Mouse (Mus musculus) hindbrain, embryonic 12.5 days (tissue): ENCODE results near the gene Gpr107. TPM values are rescaled to one million over a fixed set of nuclear protein-coding genes. Genes with fewer than 3 reads are reported as not detected.
"Not testable (repeated sequence)": the region's sequence is repeated elsewhere in the genome, so short reads cannot be mapped to it uniquely, and the experiment has no call there.

Source experiments
- ATAC-seq: fragments of 200-750 bp; cut with Nextera tagmentation; 2 replicates; pipeline ENCODE4 v1.8.0; 2017; ENCODE audit warnings: moderate TSS enrichment; ENCODE audit not compliant: low FRiP score
- H3K27ac ChIP-seq: fragments of 300-500 bp; sonication (generic); 2 replicates; pipeline ENCODE4 v1.5.1; 2016; ENCODE audit warnings: mild to moderate bottlenecking
- H3K27me3 ChIP-seq: fragments of 300-500 bp; sonication (generic); 2 replicates; pipeline ENCODE4 v1.6.1; 2016; ENCODE audit warnings: mild to moderate bottlenecking
- H3K36me3 ChIP-seq: fragments of 300-500 bp; sonication (generic); 2 replicates; pipeline ENCODE4 v1.6.1; 2016; ENCODE audit warnings: mild to moderate bottlenecking
- H3K4me1 ChIP-seq: fragments of 300-500 bp; sonication (generic); 2 replicates; pipeline ENCODE4 v1.6.1; 2016
- H3K4me2 ChIP-seq: fragments of 300-500 bp; sonication (generic); replicated peaks from 2 replicates; pipeline ENCODE4 v1.6.1; 2016; ENCODE audit warnings: mild to moderate bottlenecking
- H3K4me3 ChIP-seq: fragments of 300-500 bp; sonication (generic); 2 replicates; pipeline ENCODE4 v1.5.1; 2016; ENCODE audit warnings: mild to moderate bottlenecking
- H3K9ac ChIP-seq: fragments of 300-500 bp; sonication (generic); 2 replicates; pipeline ENCODE4 v1.6.1; 2016; ENCODE audit warnings: mild to moderate bottlenecking, moderate library complexity
- H3K9me3 ChIP-seq: fragments of 300-500 bp; sonication (generic); replicated peaks from 2 replicates; pipeline ENCODE4 v1.6.1; 2016; ENCODE audit warnings: mild to moderate bottlenecking
- WGBS: fragments of 180-500 bp; shearing (Covaris S2); methylation state at CpG from one replicate; pipeline ENCODE4 v1.1.7; 2016; 5-methylcytosine and 5-hydroxymethylcytosine counted together
- polyA plus RNA-seq: library from polyadenylated mRNA; unstranded; fragments of >200 nt; fragmentation: Nextera tagmentation; extraction: Ambion mirVana; gene quantifications from 2 replicates; pipeline ENCODE4 v1.2.1, GENCODE M21; 2016

The Gpr107 gene
- polyA plus RNA-seq, 1 experiment from 2014 or later = 43.1 TPM

- H3K27ac ChIP-seq, H3K9me3 ChIP-seq, H3K27me3 ChIP-seq, ATAC-seq, H3K4me3 ChIP-seq, H3K9ac ChIP-seq, H3K4me2 ChIP-seq: not testable (repeated sequence)
- peaks cover 14% of the 10 kb centered on the region for H3K4me1 ChIP-seq
- 89% methylated on average over 2 of the region's 2 CpGs for WGBS
- H3K36me3 ChIP-seq = peaks cover 62% of the 10 kb centered on the region
Observed at GRCm38 (mm10) chr2:31167571-31167970, 15.5 kb downstream of the Gpr107 start.

- peaks cover 76% of the 10 kb centered on the region for H3K36me3 ChIP-seq
- WGBS = 86% methylated on average over 10 of the region's 10 CpGs
- H3K9ac ChIP-seq = no peak overlapping the region
Observed at GRCm38 (mm10) chr2:31169001-31169400, 16.9 kb downstream of the Gpr107 start.

GRCm38 (mm10) chr2:31170164-31170563, 18.0 kb downstream of the Gpr107 start:
- Histone ChIP-seq H3K36me3 (peaks cover 86% of the 10 kb centered on the region), H3K27ac (no peak overlapping the region), H3K27me3 (no peaks in the 10 kb centered on the region), H3K9me3 (no peaks in the 10 kb centered on the region), H3K9ac (no peak overlapping the region), H3K4me1 (peaks cover under 1% of the 10 kb centered on the region; the same call in 1 of the 2 replicates), H3K4me3 (no peak overlapping the region), H3K4me2 (no peak overlapping the region)
- 93% methylated on average over 6 of the region's 6 CpGs for WGBS
- no peak for ATAC-seq

More at GRCm38 (mm10) chr2:31169001-31169400, 16.9 kb downstream of the Gpr107 start:
- no peaks in the 10 kb centered on the region for H3K9me3 ChIP-seq
- H3K27ac ChIP-seq = no peak overlapping the region
- H3K4me1 ChIP-seq = peaks cover 12% of the 10 kb centered on the region
- H3K27me3 ChIP-seq = no peaks in the 10 kb centered on the region
- no peak for ATAC-seq
- H3K4me2 ChIP-seq = no peak overlapping the region
- no peak overlapping the region for H3K4me3 ChIP-seq

GRCm38 (mm10) chr2:31172001-31172400, 19.9 kb downstream of the Gpr107 start:
- Histone ChIP-seq H3K27me3 (no peaks in the 10 kb centered on the region), H3K9me3 (no peaks in the 10 kb centered on the region), H3K4me2 (no peak overlapping the region), H3K36me3 (peaks cover 98% of the 10 kb centered on the region), H3K27ac (no peak overlapping the region), H3K9ac (no peak overlapping the region), H3K4me3 (no peak overlapping the region), H3K4me1 (no peaks in the 10 kb centered on the region)
- 82% methylated on average over 5 of the region's 5 CpGs for WGBS
- ATAC-seq = no peak

GRCm38 (mm10) chr2:31172536-31172935, 20.4 kb downstream of the Gpr107 start:
- Histone ChIP-seq H3K36me3 (peaks cover 98% of the 10 kb centered on the region), H3K27ac (no peak overlapping the region), H3K9me3 (no peaks in the 10 kb centered on the region), H3K9ac (no peak overlapping the region), H3K27me3 (no peaks in the 10 kb centered on the region), H3K4me3 (no peak overlapping the region), H3K4me2 (no peak overlapping the region), H3K4me1 (no peaks in the 10 kb centered on the region)
- WGBS = 91% methylated on average over 5 of the region's 5 CpGs
- no peak for ATAC-seq

GRCm38 (mm10) chr2:31173290-31173689, 21.2 kb downstream of the Gpr107 start:
- H3K4me3 ChIP-seq = no peak overlapping the region
- no peaks in the 10 kb centered on the region for H3K9me3 ChIP-seq
- H3K36me3 ChIP-seq = peaks cover 98% of the 10 kb centered on the region
- ATAC-seq = no peak
- 85% methylated on average over 4 of the region's 4 CpGs for WGBS
- no peaks in the 10 kb centered on the region for H3K27me3 ChIP-seq
- no peaks in the 10 kb centered on the region for H3K4me1 ChIP-seq
- no peak overlapping the region for H3K9ac ChIP-seq
- no peak overlapping the region for H3K27ac ChIP-seq
- no peak overlapping the region for H3K4me2 ChIP-seq

GRCm38 (mm10) chr2:31178593-31178992, 26.5 kb downstream of the Gpr107 start:
- H3K4me2 ChIP-seq, H3K4me1 ChIP-seq, H3K27ac ChIP-seq, H3K27me3 ChIP-seq, ATAC-seq, H3K4me3 ChIP-seq, H3K9me3 ChIP-seq, H3K9ac ChIP-seq: not testable (repeated sequence)
- peaks cover 75% of the 10 kb centered on the region for H3K36me3 ChIP-seq
- WGBS = 84% methylated on average over 6 of the region's 6 CpGs

- WGBS = 86% methylated on average over 7 of the region's 7 CpGs
- Histone ChIP-seq H3K4me3 (no peak overlapping the region), H3K9me3 (no peaks in the 10 kb centered on the region), H3K27me3 (no peaks in the 10 kb centered on the region), H3K4me2 (no peak overlapping the region), H3K4me1 (no peaks in the 10 kb centered on the region), H3K27ac (no peak overlapping the region), H3K9ac (no peak overlapping the region), H3K36me3 (peaks cover 71% of the 10 kb centered on the region)
- ATAC-seq = no peak
Observed at GRCm38 (mm10) chr2:31179471-31179870, 27.4 kb downstream of the Gpr107 start.

GRCm38 (mm10) chr2:31180081-31180551, 28.0 kb downstream of the Gpr107 start:
- peaks cover 72% of the 10 kb centered on the region for H3K36me3 ChIP-seq
- WGBS = 64% methylated on average over 7 of the region's 7 CpGs
- H3K4me3 ChIP-seq = no peak overlapping the region

GRCm38 (mm10) chr2:31182786-31183330, 30.7 kb downstream of the Gpr107 start:
- Histone ChIP-seq H3K27me3 (no peaks in the 10 kb centered on the region), H3K9ac (no peak overlapping the region), H3K4me1 (no peaks in the 10 kb centered on the region), H3K27ac (no peak overlapping the region), H3K4me2 (no peak overlapping the region), H3K36me3 (peaks cover 70% of the 10 kb centered on the region), H3K9me3 (no peaks in the 10 kb centered on the region), H3K4me3 (no peak overlapping the region)
- WGBS = 95% methylated on average over 6 of the region's 6 CpGs
- ATAC-seq = no peak

More at GRCm38 (mm10) chr2:31180081-31180551, 28.0 kb downstream of the Gpr107 start:
- Histone ChIP-seq H3K27ac (no peak overlapping the region), H3K27me3 (no peaks in the 10 kb centered on the region), H3K9ac (no peak overlapping the region), H3K4me1 (no peaks in the 10 kb centered on the region), H3K9me3 (no peaks in the 10 kb centered on the region), H3K4me2 (no peak overlapping the region)
- ATAC-seq = no peak

- H3K9me3 ChIP-seq = no peaks in the 10 kb centered on the region
- no peak overlapping the region for H3K4me3 ChIP-seq
- WGBS = 91% methylated on average over 1 of the region's 1 CpGs
- H3K27ac ChIP-seq = no peak overlapping the region
- no peak overlapping the region for H3K9ac ChIP-seq
- H3K27me3 ChIP-seq = no peaks in the 10 kb centered on the region
- no peak overlapping the region for H3K4me2 ChIP-seq
- H3K4me1 ChIP-seq = no peaks in the 10 kb centered on the region
- ATAC-seq = no peak
- peaks cover 72% of the 10 kb centered on the region for H3K36me3 ChIP-seq
Observed at GRCm38 (mm10) chr2:31183830-31184229, 31.7 kb downstream of the Gpr107 start.

GRCm38 (mm10) chr2:31188691-31189090, 36.6 kb downstream of the Gpr107 start:
- Histone ChIP-seq H3K9me3 (no peaks in the 10 kb centered on the region), H3K4me3 (no peak overlapping the region), H3K36me3 (peaks cover 88% of the 10 kb centered on the region), H3K9ac (no peak overlapping the region), H3K27ac (no peak overlapping the region), H3K4me2 (no peak overlapping the region), H3K4me1 (no peaks in the 10 kb centered on the region), H3K27me3 (no peaks in the 10 kb centered on the region)
- 100% methylated on average over 1 of the region's 1 CpGs for WGBS
- ATAC-seq = no peak

- H3K27ac ChIP-seq = no peak overlapping the region
- H3K36me3 ChIP-seq = peaks cover 85% of the 10 kb centered on the region
- no peaks in the 10 kb centered on the region for H3K4me1 ChIP-seq
- H3K9me3 ChIP-seq = no peaks in the 10 kb centered on the region
- H3K4me3 ChIP-seq = no peak overlapping the region
- no peaks in the 10 kb centered on the region for H3K27me3 ChIP-seq
- no peak overlapping the region for H3K9ac ChIP-seq
- ATAC-seq = no peak
- WGBS = 94% methylated on average over 3 of the region's 3 CpGs
- no peak overlapping the region for H3K4me2 ChIP-seq
Observed at GRCm38 (mm10) chr2:31189654-31190053, 37.5 kb downstream of the Gpr107 start.
